Mouse (Mus musculus) heart, adult 8-10 months (tissue): ENCODE data around the gene Tubg1. TPM values are rescaled to one million over a fixed set of nuclear protein-coding genes. Genes with fewer than 3 reads are reported as not detected.

Experiments
- microRNA-seq: library from miRNA; unstranded; fragments of <30 nt; microRNA quantifications from one replicate; pipeline ENCODE4 v1.2.0, GENCODE M21; 2022
- total RNA-seq, 4 experiments: library from RNA; stranded (reverse); gene quantifications; 2 replicates each; pipeline ENCODE4 v1.2.4; 2022

Tubg1 gene
- total RNA-seq, 4 experiments from 2014 or later, result 23.2 to 27.3 (median 25.4) TPM

Small RNA genes lying within 50 kb of the gene (microRNA-seq; reads per million reads assigned to microRNA genes)
- not detected for gene Gm27626

Other genes starting within 250 kb of the Tubg1 start
- gene Stat3, start 180.4 kb upstream of the Tubg1 start, total RNA-seq, result 100 to 1,000 TPM in 1 of 4 experiments, 10 to 100 TPM in 3; 76.6 to 108 (median 91.0) TPM
- 100 to 1,000 TPM; 190 to 247 (median 212) TPM for gene Cavin1, start 149.1 kb upstream of the Tubg1 start, total RNA-seq
- 100 to 1,000 TPM in 1 of 4 experiments, 10 to 100 TPM in 3; 85.0 to 100 (median 88.9) TPM for gene Atp6v0a1, start 110.5 kb upstream of the Tubg1 start, total RNA-seq
- gene Naglu, start 49.9 kb upstream of the Tubg1 start, total RNA-seq, result 10 to 100 TPM in 1 of 4 experiments, 1 to 10 TPM in 3; 7.3 to 10.1 (median 7.8) TPM
- gene Hsd17b1, start 41.5 kb upstream of the Tubg1 start, total RNA-seq, result 1 to 10 TPM in 1 of 4 experiments, under 1 TPM in 3; 0.22 to 1.5 (median 0.52) TPM
- 10 to 100 TPM; 14.5 to 21.0 (median 17.6) TPM for gene Coasy, start 37.4 kb upstream of the Tubg1 start, total RNA-seq
- 10 to 100 TPM; 15.5 to 24.4 (median 20.0) TPM for gene Mlx, start 32.7 kb upstream of the Tubg1 start, total RNA-seq
- gene Psmc3ip, start 24.5 kb upstream of the Tubg1 start, total RNA-seq, result 1 to 10 TPM; 2.3 to 3.1 (median 2.8) TPM
- gene Retreg3, start within 50 bp of the Tubg1 start, total RNA-seq, result 10 to 100 TPM; 26.5 to 31.2 (median 29.0) TPM
- 1 to 10 TPM; 2.7 to 4.9 (median 3.0) TPM for gene Tubg2, start 36.0 kb downstream of the Tubg1 start, total RNA-seq
- gene Cntnap1, start 50.6 kb downstream of the Tubg1 start, total RNA-seq, result 1 to 10 TPM; 1.1 to 2.9 (median 1.5) TPM
- gene Plekhh3, start 51.4 kb downstream of the Tubg1 start, total RNA-seq, result 10 to 100 TPM; 23.4 to 29.9 (median 28.1) TPM
- under 1 TPM in 2 of 4 experiments, not detected in 2; 0.14 to 0.19 TPM for gene Ccr10, start 55.5 kb downstream of the Tubg1 start, total RNA-seq
- gene Ezh1, start 106.5 kb downstream of the Tubg1 start, total RNA-seq, result 10 to 100 TPM; 28.6 to 37.3 (median 31.7) TPM
- 10 to 100 TPM; 60.8 to 93.6 (median 83.9) TPM for gene Ramp2, start 126.1 kb downstream of the Tubg1 start, total RNA-seq
- 100 to 1,000 TPM in 3 of 4 experiments, 10 to 100 TPM in 1; 88.4 to 109 (median 104) TPM for gene Vps25, start 133.8 kb downstream of the Tubg1 start, total RNA-seq
- 10 to 100 TPM in 3 of 4 experiments, 1 to 10 TPM in 1; 7.6 to 16.6 (median 14.2) TPM for gene Wnk4, start 140.6 kb downstream of the Tubg1 start, total RNA-seq
- under 1 TPM in 3 of 4 experiments, not detected in 1; 0.14 to 0.29 (median 0.22) TPM for gene Cntd1, start 159.1 kb downstream of the Tubg1 start, total RNA-seq
- 100 to 1,000 TPM in 2 of 4 experiments, 10 to 100 TPM in 2; 93.0 to 105 (median 98.0) TPM for gene Coa3, start 159.2 kb downstream of the Tubg1 start, total RNA-seq
- gene Becn1, start 182.3 kb downstream of the Tubg1 start, total RNA-seq, result 100 to 1,000 TPM in 2 of 4 experiments, 10 to 100 TPM in 2; 78.6 to 116 (median 100) TPM
- 10 to 100 TPM; 66.4 to 85.0 (median 73.6) TPM for gene Psme3, start 196.3 kb downstream of the Tubg1 start, total RNA-seq
- gene Aoc2, start 205.1 kb downstream of the Tubg1 start, total RNA-seq, result 1 to 10 TPM; 1.4 to 1.9 (median 1.7) TPM
- 1 to 10 TPM; 7.1 to 9.2 (median 8.5) TPM for gene Aoc3, start 210.7 kb downstream of the Tubg1 start, total RNA-seq
- gene G6pc, start 247.6 kb downstream of the Tubg1 start, total RNA-seq, result not detected